Mouse (Mus musculus): ENCODE results near the gene Myl3.

The Myl3 gene

GRCm38 (mm10) chr9:110813789-110814188 is 72.1 kb downstream of the Myl3 start, which contains the start of gene Prss44:
Prss44 (plus strand) TSS chr9:110813994.
- TF ChIP-seq GATA4 (IDR thresholded peaks at IDR 0.05; ENCODE audit: insufficient replicate concordance, low read length) = no peak
